Mouse (Mus musculus): ENCODE measurements around the gene E130114P18Rik. TPM values are rescaled to one million over a fixed set of nuclear protein-coding genes. Genes with fewer than 3 reads are reported as not detected.

Gene E130114P18Rik
- polyA plus RNA-seq, 1 experiment from 2014 or later = 0.72 TPM

DNA sequence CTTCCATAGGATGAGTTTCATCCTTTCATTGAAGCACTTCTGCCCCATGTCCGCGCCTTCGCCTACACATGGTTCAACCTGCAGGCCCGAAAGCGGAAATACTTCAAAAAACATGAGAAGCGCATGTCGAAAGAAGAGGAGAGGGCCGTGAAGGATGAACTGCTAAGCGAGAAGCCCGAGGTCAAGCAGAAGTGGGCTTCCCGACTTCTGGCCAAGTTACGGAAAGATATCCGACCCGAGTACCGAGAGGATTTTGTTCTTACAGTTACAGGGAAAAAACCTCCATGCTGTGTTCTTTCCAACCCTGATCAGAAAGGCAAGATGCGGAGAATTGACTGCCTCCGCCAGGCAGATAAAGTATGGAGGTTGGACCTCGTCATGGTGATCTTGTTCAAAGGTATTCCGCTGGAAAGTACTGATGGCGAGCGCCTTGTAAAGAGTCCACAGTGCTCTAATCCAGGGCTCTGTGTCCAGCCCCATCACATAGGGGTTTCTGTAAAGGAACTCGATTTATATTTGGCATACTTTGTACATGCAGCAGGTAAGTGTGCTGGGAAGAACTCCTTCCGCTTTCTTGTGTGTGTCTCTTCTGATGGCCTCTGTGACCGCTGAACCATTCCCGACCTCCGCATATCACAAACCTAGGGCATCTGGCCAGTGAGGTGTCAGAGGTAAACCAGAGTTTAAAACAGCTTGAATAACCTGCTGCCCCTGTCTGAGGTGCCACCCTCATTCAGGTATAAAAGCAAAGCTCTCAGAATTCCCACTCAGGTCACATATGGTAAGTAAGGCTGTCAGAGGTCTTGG is 5.4 kb upstream of the E130114P18Rik start:
- no peaks in the 10 kb centered on the region for H3K9me3 ChIP-seq (replicated peaks; ENCODE audit: control insufficient read depth, low read length)
- H3K4me3 ChIP-seq (ENCODE audit: low read depth, low read length) = no peak overlapping the region
- no peak overlapping the region for H3K9ac ChIP-seq (ENCODE audit: low read depth, low read length)
- WGBS (ENCODE audit: insufficient replicate concordance) = 91% methylated on average over 26 of the region's 26 CpGs
- no peaks in the 10 kb centered on the region for H3K27me3 ChIP-seq (ENCODE audit: control insufficient read depth, insufficient read depth, low read length)
- peaks cover 6% of the 10 kb centered on the region; the same call in 1 of the 2 replicates for H3K4me1 ChIP-seq (ENCODE audit: control insufficient read depth, insufficient read depth, low read length)
- ATAC-seq (replicated peaks; ENCODE audit: insufficient number of reproducible peaks, low FRiP score, low TSS enrichment) = no peak
- no peak overlapping the region for H3K4me2 ChIP-seq
- peaks cover 25% of the 10 kb centered on the region for H3K36me3 ChIP-seq (ENCODE audit: control insufficient read depth, insufficient read depth, low read length)
- H3K27ac ChIP-seq (ENCODE audit: low read depth, low read length) = no peak overlapping the region

DNA sequence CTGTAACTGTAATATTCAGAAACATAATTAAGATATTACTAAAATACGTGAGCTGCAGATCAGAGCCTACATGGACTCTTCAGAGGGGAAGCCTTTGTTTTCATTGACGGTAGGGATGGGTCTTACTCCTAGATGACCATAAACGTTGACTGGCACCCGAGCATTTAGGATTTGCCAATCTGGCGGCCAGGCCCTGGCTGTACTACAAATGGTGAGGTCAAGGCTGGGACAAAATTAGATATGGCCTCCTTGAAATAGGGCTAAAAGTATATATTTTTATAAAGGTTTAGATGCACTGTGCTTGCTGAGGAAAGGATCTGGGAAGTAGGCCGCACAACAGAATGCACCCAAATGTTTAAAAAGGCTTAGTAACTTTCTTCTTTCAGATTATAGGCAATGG is 4.6 kb upstream of the E130114P18Rik start:
- no peak for ATAC-seq (replicated peaks; ENCODE audit: insufficient number of reproducible peaks, low FRiP score, low TSS enrichment)
- no peak overlapping the region for H3K27ac ChIP-seq (ENCODE audit: low read depth, low read length)
- H3K4me2 ChIP-seq = no peak overlapping the region
- H3K4me3 ChIP-seq (ENCODE audit: low read depth, low read length) = no peak overlapping the region
- H3K4me1 ChIP-seq (ENCODE audit: control insufficient read depth, insufficient read depth, low read length) = peaks cover 5% of the 10 kb centered on the region; the same call in 1 of the 2 replicates
- H3K27me3 ChIP-seq (ENCODE audit: control insufficient read depth, insufficient read depth, low read length) = no peaks in the 10 kb centered on the region; the same call in 1 of the 2 replicates
- H3K9me3 ChIP-seq (replicated peaks; ENCODE audit: control insufficient read depth, low read length) = no peaks in the 10 kb centered on the region
- H3K36me3 ChIP-seq (ENCODE audit: control insufficient read depth, insufficient read depth, low read length) = peaks cover 23% of the 10 kb centered on the region
- 91% methylated on average over 6 of the region's 6 CpGs for WGBS (ENCODE audit: insufficient replicate concordance)
- no peak overlapping the region for H3K9ac ChIP-seq (ENCODE audit: low read depth, low read length)

DNA sequence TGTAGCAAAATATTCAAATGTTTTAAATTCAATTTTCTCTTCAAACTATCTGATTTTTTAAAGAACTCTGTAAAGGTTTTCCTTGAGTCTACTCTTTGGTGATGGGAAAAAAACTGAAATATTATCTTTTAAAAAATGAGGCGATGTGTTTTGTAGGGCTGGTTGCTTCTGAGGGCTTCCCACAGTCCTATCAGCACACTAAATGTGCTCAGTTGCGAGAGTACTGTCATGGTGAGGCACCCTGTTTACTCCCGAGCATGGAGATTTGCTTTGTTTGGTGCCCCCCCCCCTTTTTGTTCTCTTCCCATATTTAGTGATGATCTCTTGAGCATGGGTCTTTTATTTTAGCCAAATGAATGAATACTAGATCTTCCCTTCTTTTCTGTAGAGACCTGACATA is 4.2 kb upstream of the E130114P18Rik start:
- H3K4me3 ChIP-seq (ENCODE audit: low read depth, low read length) = no peak overlapping the region
- 85% methylated on average over 3 of the region's 3 CpGs for WGBS (ENCODE audit: insufficient replicate concordance)
- H3K27ac ChIP-seq (ENCODE audit: low read depth, low read length) = no peak overlapping the region
- H3K4me1 ChIP-seq (ENCODE audit: control insufficient read depth, insufficient read depth, low read length) = peaks cover 4% of the 10 kb centered on the region; the same call in 1 of the 2 replicates
- no peaks in the 10 kb centered on the region for H3K9me3 ChIP-seq (replicated peaks; ENCODE audit: control insufficient read depth, low read length)
- H3K9ac ChIP-seq (ENCODE audit: low read depth, low read length) = no peak overlapping the region
- H3K36me3 ChIP-seq (ENCODE audit: control insufficient read depth, insufficient read depth, low read length) = peaks cover 21% of the 10 kb centered on the region; the same call in 1 of the 2 replicates
- H3K27me3 ChIP-seq (ENCODE audit: control insufficient read depth, insufficient read depth, low read length) = no peaks in the 10 kb centered on the region; the same call in 1 of the 2 replicates
- ATAC-seq (replicated peaks; ENCODE audit: insufficient number of reproducible peaks, low FRiP score, low TSS enrichment) = no peak
- H3K4me2 ChIP-seq = no peak overlapping the region

DNA sequence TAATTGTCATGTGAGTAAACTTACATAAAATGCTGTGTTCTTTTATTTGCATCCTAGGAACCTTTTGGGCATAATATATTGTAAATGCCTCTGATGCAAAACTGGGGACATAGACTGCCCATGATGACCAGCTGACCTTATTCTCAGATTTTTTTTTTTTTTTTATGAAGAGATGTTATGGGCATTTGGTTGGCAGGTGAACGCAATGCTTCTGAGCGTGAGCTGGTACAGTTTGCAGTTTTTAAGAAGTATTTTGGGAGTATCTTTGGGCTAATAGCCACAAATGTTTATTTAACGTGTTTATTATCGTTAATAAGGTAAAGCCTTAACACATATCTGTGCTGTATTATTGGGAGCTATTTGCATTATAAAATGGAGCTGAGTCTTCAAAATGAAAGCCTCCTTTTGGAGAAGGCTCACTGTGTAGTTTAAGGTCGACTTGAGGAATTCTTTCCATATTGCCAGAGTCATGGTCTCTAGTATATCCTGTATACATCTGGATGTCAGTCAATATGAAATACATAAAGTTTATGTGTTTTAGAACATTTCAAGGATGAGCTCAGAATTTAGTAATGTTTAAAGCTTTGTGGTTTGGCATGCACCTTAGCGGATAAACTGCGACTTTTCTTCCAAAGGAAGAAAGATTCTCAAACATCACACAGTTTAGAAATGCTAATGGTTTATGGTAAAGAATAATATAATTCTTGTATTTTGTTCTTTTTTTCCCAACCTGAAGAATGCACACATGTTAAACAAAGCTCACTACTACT is 3.0 kb upstream of the E130114P18Rik start:
- Histone ChIP-seq H3K4me2 (peak overlapping the region; percentile 41), H3K9ac (ENCODE audit: low read depth, low read length) (no peak overlapping the region), H3K4me3 (ENCODE audit: low read depth, low read length) (no peak overlapping the region), H3K27ac (ENCODE audit: low read depth, low read length) (no peak overlapping the region), H3K27me3 (ENCODE audit: control insufficient read depth, insufficient read depth, low read length) (no peaks in the 10 kb centered on the region; the same call in 1 of the 2 replicates), H3K36me3 (ENCODE audit: control insufficient read depth, insufficient read depth, low read length) (peaks cover 21% of the 10 kb centered on the region; the same call in 1 of the 2 replicates), H3K4me1 (ENCODE audit: control insufficient read depth, insufficient read depth, low read length) (peaks cover 7% of the 10 kb centered on the region), H3K9me3 (replicated peaks; ENCODE audit: control insufficient read depth, low read length) (no peaks in the 10 kb centered on the region)
- no peak for ATAC-seq (replicated peaks; ENCODE audit: insufficient number of reproducible peaks, low FRiP score, low TSS enrichment)
- WGBS (ENCODE audit: insufficient replicate concordance) = 77% methylated on average over 7 of the region's 7 CpGs

DNA sequence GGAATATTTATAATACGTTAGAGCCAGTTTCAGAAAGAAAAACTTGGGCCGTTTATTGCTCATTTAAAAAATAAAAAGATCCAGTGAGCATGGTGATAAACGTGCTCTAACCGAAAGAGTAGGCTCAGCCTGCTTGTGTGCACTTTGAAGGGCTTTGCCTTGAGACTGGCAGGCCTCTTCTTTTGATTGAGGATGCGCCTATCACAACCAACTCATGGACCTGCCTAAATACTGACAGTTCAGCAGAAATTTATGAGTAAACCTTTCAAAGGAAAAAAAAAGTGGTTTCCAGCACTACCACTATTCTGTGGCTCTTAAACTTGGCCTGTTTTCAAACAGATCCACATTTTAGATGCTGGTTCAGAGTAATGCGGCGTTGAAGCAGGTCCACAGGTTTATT is 2.1 kb upstream of the E130114P18Rik start:
- Histone ChIP-seq H3K4me1 (ENCODE audit: control insufficient read depth, insufficient read depth, low read length) (peaks cover 9% of the 10 kb centered on the region), H3K4me3 (ENCODE audit: low read depth, low read length) (peak overlapping the region; percentile 97; the same call in 1 of the 2 replicates), H3K36me3 (ENCODE audit: control insufficient read depth, insufficient read depth, low read length) (peaks cover 17% of the 10 kb centered on the region; the same call in 1 of the 2 replicates), H3K9ac (ENCODE audit: low read depth, low read length) (no peak overlapping the region), H3K27ac (ENCODE audit: low read depth, low read length) (no peak overlapping the region), H3K4me2 (peak overlapping the region; percentile 71), H3K27me3 (ENCODE audit: control insufficient read depth, insufficient read depth, low read length) (no peaks in the 10 kb centered on the region; the same call in 1 of the 2 replicates), H3K9me3 (replicated peaks; ENCODE audit: control insufficient read depth, low read length) (no peaks in the 10 kb centered on the region)
- 51% methylated on average over 7 of the region's 7 CpGs for WGBS (ENCODE audit: insufficient replicate concordance)
- no peak for ATAC-seq (replicated peaks; ENCODE audit: insufficient number of reproducible peaks, low FRiP score, low TSS enrichment)

DNA sequence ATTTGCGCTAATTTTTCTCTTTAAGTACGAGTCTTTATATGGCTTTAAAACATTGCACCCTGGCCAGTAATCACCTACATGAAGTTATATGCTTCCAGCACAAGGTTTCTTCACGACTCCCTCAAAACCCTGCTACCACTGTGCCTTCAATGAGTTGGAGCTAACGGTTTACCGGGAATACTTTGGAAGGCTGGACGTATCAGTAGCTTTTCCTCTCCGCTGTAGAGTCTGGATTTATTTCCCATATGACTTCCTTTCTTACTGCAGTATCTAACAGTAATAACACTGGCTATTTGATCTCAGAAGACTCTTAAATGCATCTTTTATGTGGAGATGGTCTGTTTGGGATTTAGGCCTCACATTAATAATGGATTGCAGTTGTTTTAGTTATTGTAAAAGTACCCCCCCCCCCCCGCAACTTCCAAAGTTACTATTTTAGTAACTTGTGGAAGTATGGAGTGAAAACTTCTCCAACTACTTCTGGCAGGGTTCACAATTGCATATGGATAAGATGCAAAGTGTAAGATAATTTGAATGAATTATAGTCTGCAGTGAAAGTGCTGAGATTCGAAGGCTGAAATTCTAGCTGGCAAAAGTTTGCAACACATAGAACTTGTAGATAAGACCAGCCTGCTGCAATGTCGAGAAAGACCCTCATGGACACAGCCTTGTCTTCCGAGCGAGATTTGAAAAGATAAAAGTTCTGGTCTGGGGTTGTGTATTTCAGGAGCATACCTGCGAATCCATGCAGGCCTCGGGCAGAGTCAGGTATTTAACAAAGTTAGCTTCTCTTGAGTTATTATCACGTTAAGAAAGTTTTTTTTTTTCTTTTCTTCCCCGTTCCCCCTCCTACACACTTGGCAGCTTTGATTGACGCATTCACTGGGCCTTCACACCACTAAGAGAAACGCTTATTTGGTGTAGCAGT is 1.4 kb upstream of the E130114P18Rik start:
- peaks cover 14% of the 10 kb centered on the region; the same call in 1 of the 2 replicates for H3K36me3 ChIP-seq (ENCODE audit: control insufficient read depth, insufficient read depth, low read length)
- ATAC-seq (replicated peaks; ENCODE audit: insufficient number of reproducible peaks, low FRiP score, low TSS enrichment) = no peak
- peak overlapping the region; percentile 97 for H3K4me3 ChIP-seq (ENCODE audit: low read depth, low read length)
- H3K27ac ChIP-seq (ENCODE audit: low read depth, low read length) = peak overlapping the region; percentile 96
- peaks cover 14% of the 10 kb centered on the region for H3K4me1 ChIP-seq (ENCODE audit: control insufficient read depth, insufficient read depth, low read length)
- WGBS (ENCODE audit: insufficient replicate concordance) = 11% methylated on average over 18 of the region's 18 CpGs
- H3K9me3 ChIP-seq (replicated peaks; ENCODE audit: control insufficient read depth, low read length) = no peaks in the 10 kb centered on the region
- peak overlapping the region; percentile 71 for H3K4me2 ChIP-seq
- no peaks in the 10 kb centered on the region; the same call in 1 of the 2 replicates for H3K27me3 ChIP-seq (ENCODE audit: control insufficient read depth, insufficient read depth, low read length)
- H3K9ac ChIP-seq (ENCODE audit: low read depth, low read length) = peak overlapping the region; percentile 99

DNA sequence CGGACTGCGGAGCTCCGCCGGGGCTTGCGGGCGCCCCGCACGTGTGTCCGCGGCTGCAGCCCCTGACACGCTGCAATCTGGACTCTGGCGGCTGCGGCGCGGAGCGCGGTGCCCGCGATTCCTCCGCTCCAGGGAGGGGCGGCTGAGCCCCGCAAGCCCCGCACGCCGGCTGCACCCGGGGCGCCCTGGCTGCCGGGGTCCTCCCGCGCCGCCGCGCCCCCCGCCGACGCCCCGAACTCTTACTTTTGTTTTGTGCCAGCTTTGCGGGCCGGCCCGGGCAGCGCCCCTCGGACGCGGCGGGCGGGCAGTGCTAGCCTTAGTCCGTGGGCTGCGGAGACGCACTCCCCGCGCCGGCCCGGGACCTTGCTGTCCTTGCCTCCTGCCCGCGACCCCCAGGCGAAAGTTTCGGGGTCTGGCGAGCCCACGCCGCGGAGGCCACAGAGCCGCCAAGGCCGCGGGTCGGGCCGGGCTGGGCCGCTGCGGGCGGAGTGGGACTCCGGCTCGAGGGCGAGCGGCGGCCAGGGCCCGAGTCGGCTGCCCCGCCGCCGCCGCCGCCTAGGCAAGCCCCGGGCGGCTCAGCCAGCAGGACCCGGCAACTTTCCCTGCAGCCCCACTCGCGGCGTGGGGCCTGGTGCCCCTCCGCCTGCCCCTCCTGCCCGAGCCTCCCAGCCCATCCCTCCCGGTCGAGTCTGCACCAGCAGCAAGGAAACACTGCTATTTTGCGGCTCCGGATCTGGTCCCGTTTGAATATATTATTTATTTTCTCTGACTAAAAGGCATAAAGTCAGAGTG is 529 bp upstream of the E130114P18Rik start:
- peak overlapping the region; percentile 71 for H3K4me2 ChIP-seq
- H3K36me3 ChIP-seq (ENCODE audit: control insufficient read depth, insufficient read depth, low read length) = peaks cover 8% of the 10 kb centered on the region; the same call in 1 of the 2 replicates
- H3K9ac ChIP-seq (ENCODE audit: low read depth, low read length) = peak overlapping the region; percentile 99
- WGBS (ENCODE audit: insufficient replicate concordance) = under 1% methylated on average over 61 of the region's 94 CpGs
- H3K9me3 ChIP-seq (replicated peaks; ENCODE audit: control insufficient read depth, low read length) = no peaks in the 10 kb centered on the region
- peaks cover 19% of the 10 kb centered on the region for H3K4me1 ChIP-seq (ENCODE audit: control insufficient read depth, insufficient read depth, low read length)
- H3K4me3 ChIP-seq (ENCODE audit: low read depth, low read length) = peak overlapping the region; percentile 97
- H3K27ac ChIP-seq (ENCODE audit: low read depth, low read length) = peak overlapping the region; percentile 96
- ATAC-seq (replicated peaks; ENCODE audit: insufficient number of reproducible peaks, low FRiP score, low TSS enrichment) = 0 out of 2 replicates have a peak, but pooled peaks have one; percentile 12
- H3K27me3 ChIP-seq (ENCODE audit: control insufficient read depth, insufficient read depth, low read length) = no peaks in the 10 kb centered on the region; the same call in 1 of the 2 replicates

Data from heart, embryonic 11.5 days (tissue).